Mouse (Mus musculus) spleen, adult 12 weeks (tissue): Measurements from ENCODE around the gene Tifab.

Source experiments
- DNase-seq: peaks from one replicate; pipeline ENCODE4 v3.0.0; 2022; ENCODE audit warnings: low spot score

Gene Tifab

DNA sequence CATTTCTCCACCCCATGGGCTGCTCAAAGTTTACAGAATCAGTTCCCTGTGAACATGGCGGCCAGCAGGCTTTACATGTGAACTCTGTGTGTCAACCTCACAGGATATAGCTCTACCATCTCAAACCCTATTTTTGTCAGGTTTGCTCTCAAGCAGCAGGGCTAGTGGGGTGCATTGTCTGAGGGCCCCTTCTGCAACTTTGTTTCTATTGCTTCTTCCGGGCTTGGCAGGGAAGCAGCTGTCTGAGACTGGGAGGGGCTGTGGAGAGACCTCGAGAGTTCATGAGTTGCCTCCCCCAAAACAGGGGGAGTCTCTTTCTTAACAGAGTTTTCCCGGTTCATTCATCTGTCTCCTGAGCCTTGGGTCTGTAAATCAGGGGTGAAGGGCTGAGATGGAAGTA is 2.8 kb downstream of the Tifab start:
- DNase-seq, result no peak

DNA sequence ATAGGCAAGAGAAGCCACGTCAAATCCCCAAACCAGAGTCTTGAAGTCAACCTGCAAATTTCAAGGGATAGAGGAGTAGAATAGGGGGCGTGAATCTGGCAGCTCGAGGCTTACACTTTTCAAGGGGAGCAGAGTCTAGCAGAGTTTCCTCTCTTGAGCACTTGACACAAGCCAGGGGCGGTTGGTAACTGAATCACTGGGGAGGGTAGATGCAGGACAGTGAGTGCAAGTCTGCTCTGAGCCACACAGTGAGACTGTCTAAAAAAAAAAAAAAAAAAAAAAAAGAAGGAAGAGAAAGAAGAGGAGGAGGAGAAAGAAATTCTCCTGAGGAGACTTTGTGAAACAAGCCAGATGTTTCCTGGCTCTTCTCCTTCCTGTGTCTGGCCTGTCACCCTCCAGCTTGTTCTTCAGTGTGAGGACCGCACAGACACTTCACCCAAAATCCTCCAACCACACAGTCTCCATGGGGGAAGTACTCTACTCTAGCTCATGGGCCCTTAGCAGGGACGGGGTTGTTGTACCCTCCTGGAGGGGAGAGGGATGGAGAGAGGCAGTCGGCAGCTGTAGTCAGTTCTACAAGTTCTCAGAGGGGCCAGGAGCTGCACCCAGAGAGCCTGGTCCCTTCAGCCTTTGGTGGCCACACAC is 5.7 kb downstream of the Tifab start:
- no peak for DNase-seq

DNA sequence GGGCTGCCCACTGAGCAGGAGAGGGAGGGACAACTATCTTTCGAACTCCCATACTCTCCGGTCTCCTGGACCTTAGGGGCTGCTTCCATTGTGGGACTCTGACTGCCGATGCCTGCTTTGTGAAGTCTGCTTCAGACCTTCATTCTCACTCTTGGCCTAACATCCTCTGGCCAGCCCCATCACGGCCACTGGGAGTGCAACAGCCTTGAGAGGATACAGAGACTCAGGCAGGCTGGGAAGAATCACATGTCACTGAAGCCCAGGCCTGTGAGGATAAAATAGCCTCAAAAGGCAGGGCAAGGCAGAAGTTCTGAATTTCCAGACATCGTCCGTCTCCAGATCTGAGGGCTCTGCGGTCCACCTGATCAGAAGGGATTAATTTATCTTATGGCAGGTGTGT is 6.6 kb downstream of the Tifab start:
- no peak for DNase-seq

DNA sequence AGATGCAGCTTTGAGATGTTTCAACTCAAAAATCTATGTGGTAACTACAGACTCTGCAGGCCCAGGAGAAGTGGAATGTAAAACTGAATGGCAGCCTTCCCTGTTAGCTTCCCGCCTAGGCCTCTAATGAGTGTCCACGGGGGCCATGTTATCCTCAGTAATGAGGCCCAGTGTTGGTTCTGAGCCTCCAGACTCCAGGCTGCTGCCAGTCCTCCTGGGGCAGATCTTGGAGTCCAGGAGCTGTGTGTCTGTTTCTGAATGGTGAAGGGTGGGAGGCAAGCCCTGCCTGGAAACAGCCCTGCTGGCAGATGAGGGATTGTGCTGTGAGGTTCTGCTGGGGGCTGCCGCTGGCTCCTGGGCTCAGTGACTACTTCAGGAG is 10.3 kb downstream of the Tifab start:
- DNase-seq, result no peak

DNA sequence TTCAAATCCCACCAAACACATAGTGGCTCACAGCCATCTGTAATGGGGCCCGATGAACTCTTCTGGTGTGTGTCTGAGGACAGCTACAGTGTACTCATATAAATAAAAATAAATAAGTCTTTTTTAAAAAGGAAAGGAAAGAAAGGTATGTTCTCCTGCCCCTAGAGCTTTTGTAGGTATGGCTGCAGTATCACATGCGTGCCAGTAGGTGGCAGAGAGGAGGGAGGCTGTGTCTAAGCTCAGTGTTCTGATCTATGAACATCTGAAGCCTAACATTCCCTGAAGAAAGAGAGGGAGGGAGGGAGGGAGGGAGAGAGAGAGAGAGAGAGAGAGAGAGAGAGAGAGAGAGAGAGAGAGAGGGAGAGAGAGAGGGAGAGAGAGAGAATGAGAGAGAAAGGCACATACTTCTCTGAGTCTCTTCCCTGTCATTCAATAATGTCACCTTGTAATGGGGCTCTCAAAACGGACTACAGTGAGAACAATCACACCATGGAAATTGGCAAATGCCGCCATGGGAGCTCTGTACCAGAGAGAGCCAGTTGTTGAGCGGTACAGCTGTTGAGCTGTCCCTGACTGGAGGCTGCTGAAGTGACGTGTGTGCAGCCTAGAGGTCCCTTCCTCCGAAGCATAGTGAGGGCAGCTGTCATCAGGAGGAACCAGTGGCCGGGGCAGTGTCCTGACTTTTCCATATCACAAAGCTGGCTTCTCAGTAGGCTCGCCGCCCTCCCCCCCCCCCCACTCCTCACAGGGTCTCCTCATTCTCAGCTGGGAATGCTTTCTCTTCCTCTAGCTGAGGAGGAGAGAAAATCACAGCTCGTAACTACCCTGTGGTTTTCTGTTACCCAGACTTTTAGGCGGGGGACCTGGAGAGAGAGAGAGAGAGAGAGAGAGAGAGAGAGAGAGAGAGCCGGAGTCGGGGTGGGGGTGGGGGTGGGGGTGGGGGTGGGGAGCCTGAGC is 11.0 kb downstream of the Tifab start:
- DNase-seq, result no peak

DNA sequence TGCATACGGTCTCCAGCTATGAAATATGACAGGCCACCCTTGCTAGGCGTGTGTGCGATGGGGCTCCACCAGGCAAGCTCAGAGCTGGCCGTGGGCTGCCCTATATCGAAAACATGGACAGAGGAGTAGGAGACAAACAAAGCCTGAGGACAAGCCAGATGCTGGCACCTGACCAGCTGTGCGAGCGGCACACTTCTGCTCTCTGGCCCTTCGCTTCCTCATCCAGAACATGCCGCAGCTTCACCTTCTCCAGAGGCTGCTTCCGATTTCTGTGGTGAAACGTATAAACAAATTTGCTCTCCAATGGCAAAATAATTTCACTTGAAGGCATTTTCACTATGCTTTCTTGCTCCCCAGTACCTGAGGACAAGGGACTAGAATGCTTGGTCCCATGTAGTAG is 13.1 kb downstream of the Tifab start:
- no peak for DNase-seq

DNA sequence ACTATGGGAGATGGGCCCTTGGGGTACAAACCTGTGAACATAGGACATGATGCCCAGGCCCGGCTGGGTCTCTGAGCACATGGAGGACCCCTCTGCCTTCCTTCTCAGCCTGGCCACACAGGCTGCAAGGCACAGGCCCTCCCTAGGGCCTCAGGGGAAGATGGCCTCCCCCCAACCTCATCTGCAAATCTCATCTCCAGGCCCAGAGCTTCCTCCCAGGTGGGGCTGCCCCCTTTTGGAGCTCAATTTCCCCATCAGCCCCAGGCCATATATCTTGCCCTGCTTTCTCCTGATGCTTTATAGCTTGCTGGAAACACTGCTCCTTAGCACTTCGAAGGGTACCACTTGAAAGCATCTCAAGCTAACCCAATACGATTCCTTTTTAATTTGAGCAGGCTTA is 14.3 kb downstream of the Tifab start:
- no peak for DNase-seq

DNA sequence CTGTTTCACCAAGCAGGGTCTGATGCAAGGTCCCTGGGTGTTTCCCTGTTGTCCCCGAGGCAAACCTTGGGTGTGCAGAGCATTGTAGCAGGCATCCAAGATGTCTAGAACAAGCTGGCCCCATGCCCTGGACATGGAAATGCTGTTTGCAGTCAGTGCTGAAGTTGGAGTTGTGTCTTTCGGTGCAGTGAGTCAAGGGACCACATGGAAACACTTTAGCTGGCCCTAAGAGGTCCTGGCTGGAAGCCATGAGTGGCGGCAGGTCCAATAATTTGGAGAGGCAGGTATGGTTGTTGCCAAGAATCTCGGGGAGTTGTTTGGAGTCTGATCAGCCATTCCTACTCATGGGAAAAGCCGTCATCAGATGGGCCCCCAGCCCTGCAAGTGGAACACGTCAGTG is 14.9 kb downstream of the Tifab start:
- no peak for DNase-seq

DNA sequence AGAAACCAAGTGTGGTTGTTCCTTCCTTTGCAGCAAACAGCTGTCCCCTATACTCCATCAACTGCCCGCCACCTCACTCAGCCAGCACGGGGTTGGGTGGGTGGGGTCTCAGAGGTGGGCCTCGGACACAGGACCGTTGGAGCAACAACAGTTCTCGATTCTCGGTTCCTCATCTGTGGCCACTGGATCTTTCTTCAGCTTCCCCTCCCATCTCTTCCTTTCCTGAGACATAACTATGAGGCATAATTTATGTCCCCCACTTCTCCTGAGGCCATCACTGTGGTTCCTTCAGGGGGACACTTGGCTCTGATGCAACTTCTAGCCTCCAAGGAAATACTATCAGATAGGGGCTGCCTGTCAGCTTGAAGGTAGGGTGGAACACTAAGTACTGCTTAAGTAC is 15.8 kb downstream of the Tifab start:
- no peak for DNase-seq

DNA sequence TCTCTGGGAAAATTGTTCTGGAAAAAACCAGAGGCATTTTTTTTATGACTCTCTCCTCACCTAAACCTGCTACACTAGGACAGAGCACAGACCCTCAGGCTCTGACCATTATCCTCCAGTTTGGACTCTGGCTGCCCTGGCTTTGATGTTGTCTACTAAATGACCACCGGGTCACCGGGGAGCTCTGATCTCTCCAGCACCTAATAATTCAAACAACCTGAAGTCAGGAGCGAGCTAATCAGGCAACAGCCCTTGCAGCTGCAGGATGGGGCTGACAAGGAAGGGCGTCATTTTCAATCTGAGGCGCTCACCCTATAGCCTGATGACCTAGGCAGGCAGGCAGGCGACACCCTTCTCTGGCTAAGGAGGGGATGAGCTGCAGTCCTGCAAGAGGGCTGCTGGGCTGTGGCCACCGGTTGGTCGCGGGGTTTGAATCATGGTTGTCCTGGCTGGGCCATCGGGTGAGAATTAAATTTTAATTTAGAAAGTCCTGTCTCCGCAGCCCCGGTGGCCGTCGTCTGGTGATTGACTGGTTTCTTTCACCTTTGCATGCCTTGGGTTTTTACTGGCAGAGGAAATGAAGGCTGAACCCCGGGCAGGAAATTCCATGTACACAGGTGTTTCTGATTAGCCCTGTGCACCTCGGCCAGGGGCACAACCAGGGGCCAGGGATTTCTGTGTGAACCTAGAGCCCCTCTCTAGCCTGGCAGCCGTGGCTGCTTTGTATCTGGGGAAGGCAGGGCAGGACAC is 18.9 kb downstream of the Tifab start:
- no peak for DNase-seq

DNA sequence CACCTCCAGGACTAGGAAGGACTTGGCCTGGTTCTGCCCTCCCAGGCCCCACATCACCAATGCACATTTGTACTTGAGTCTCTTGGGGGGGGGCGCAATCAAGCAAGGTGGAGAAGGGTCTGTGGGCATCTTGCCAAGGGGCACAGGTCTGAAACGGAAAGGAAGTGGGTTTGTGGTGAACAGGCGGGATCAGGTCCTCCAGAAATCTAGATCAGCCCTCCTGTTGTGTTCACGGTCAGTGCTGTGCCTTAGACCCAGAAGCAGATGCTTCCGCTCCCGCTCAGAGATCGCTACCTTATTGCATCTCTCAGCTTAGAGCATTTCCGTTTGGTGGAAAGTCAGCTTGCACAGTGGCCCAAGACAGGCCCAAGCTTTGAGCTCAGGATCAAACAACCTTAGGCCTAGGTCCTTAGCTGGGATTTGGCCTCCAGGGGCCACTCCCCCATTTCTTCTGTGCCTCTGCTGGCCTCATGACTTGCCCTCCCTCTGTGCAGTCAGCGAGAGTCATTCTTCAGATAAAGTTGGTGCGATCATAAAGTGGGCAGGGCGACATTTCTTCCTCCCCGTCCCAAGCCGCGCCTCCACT is 19.6 kb downstream of the Tifab start:
- DNase-seq, result no peak

DNA sequence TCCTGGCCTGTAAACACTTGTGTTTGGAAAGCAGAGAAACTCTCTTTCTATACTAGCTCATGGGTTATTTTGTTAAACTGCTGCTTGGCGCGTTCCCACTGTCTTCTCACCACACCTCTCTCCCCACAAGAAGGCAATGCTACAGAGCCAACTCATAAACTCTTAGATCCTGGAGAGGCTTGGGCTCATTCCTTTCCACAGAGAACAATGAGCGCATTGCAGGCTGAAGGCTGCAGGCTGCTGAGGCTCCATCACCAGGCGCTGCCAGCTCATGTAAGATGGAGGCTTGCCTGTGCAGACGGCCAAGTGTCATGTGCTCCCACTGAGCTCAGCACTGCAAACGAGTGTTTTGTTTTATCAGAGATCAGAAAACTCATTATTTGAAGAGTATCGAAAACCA is 23.0 kb downstream of the Tifab start:
- no peak for DNase-seq

DNA sequence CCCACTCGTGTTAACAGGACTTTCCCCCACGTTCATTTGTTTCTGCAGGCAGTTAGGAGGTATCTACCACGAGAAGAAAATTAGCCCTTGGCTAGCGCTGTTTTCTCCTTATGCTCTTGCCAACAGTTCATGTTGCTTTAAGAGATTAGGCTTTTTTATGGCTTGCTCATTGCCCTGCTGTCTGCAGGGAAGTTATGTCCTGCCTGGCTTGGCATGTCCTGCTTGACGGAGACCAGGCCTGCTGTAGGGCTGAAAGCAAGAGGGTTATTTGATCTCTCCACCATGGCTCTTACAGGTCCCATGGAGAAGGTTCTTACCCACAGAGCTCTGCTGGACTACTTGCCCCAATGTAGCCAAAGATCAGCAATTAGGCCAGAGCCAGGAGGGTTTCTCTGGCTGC is 23.6 kb downstream of the Tifab start:
- no peak for DNase-seq

DNA sequence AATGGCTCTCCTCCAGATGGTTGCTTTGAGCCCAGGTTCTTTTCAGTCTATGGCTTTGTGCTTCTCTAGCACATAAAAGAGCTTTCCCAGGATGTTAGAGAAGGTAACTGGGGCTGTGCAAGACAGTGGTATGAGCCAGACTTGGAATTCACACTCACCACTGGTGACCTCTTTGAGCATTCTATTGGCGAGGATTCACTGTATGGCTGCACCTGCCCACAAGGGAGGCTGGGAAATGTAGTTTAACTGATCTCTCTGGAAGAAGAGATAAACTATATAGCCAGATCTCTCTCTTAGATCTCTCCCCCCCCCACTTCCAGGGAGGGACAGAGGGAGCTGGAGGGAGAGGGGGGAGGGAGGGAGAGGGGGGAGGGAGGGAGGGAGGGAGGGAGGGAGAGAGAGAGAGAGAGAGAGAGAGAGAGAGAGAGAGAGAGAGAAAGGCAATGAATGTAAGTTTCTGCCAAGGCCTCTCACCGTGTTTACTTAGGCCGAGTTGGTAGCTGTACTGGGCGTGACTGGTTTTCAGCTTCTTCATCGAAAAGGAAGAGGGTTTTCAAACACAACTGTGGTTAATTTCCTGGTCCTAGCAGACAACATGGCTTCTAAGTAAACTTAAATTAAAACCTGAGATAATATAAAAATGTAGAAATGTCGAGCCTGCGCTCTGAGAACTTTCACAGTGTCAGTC is 25.8 kb downstream of the Tifab start:
- DNase-seq, result no peak

DNA sequence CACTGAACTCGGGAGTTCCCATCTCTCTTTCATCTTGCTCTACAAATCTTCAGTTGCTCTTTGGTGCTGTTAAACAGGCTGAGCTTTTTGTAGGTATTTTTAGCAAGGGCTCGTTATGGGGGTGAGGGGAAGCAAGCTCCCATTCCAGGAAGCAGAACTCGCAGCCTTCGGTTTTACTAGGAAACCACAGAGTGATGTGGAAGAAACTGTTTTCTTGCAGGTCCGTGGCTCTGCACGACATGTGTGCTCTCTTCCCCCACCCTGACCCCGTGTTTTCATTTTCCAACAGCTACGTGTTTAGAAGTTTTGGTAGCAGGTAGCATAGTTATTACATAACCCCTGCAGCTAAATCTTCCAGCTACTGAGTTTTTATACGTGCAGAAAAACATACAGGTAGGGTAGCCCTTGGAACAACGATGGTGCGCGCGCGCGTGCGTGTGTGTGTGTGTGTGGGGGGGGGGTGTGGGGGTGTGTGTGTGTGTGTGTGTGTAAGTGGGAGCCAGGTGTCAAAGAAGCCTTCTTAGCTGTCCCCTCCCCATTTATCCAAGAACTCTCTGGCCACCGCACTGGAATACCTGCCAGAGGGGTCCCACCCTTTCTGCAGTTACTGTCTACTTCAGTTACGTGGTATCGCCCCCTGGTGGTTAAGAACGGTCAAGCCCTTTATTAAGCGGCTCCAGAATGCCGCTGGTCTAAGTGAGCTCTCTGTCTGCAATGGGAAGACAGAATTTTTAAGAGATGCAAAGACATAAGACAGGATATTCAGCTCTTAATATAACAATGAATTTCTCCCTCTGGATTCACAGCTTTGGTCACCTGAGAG is 27.1 kb downstream of the Tifab start:
- DNase-seq, result peak; percentile 49

DNA sequence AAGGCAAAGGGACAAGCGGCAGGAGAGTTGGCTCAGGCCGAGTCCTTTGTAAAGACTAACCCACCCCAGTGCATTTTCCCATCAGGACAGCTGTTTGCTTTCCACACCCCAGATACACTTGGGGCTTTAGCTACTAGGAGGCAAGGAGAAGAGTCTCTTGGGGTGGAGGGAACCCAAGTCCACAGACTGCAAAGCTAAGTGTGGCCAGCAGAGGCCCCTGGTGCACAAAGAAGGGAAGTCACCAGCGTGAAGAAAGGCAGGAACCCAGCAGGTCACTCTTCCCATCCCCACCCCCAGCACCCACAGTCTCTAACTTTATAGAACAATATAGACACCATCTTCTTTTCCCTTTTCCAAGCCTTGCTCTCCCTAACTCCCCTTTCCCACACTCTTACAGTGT is 33.2 kb downstream of the Tifab start:
- no peak for DNase-seq

DNA sequence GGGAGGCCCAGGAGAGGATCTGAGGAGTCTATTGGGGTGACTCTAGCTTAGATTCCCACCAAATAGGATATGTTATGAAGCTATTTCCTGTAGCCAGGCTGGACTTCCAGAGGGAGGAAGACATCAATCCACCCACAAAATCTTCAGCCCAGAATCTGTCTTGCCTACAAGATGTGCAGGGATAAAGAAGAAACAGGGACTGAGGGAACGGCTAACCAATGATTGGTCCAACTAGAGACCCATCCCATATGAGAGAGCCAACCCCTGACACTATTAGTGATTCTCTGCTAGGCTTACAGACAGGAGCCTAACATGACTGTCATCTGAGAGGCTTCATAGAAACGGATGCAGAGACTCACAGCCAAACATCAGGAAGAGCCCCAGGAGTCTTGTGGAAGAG is 34.7 kb downstream of the Tifab start:
- DNase-seq, result no peak

DNA sequence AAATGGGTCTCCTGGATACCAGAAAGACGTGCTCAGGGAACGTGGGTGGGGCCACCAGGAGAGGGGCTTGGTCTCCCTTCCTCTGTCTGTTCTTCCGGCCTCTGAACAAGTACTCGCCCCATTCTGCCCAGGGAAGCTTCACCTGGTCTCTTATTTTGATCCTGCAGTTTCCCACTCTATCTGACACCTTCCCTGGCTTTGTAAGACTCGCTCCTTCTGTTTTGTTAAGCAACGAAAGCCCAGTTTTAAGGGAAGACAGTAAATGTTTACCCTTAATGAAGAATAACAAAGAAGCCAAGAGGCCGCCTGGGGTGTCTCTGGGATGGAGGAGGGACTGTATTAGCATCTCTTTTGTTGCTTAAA is 35.6 kb downstream of the Tifab start:
- no peak for DNase-seq

DNA sequence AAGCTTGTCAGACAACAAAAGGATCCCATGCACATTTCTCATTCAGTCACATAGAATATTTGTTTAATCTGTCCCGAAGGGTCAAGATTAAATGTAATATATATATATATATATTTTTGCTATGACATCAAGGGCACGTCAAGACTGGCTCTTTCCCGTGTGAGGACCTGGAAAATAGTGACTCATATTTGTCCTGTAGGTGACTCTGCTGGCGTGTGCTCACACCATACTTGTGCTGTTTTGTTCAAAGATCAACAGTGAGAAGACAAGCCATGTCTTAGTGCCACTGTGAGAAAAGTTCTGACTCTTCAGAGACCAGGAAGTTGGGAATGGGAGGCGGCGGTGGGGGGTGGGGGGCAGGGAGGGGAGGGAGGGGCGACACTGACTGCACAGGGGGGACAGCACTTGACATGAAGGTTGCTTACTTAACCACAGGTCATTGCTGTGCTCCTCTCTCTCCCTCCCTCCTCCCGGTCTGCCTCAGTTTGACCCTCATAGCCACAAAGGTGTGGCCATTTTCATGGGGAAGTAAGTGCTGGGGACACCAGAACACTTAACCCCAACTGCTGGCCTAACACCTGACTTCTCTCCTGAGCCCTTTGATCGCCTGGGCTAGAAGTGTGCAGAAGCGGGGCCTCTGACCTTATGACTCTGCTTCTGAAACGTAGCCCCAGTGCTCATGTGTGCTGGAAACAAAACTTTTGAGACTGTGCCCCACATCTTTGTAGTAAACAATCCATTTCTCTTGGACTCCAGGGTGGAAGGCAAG is 36.1 kb downstream of the Tifab start:
- no peak for DNase-seq

DNA sequence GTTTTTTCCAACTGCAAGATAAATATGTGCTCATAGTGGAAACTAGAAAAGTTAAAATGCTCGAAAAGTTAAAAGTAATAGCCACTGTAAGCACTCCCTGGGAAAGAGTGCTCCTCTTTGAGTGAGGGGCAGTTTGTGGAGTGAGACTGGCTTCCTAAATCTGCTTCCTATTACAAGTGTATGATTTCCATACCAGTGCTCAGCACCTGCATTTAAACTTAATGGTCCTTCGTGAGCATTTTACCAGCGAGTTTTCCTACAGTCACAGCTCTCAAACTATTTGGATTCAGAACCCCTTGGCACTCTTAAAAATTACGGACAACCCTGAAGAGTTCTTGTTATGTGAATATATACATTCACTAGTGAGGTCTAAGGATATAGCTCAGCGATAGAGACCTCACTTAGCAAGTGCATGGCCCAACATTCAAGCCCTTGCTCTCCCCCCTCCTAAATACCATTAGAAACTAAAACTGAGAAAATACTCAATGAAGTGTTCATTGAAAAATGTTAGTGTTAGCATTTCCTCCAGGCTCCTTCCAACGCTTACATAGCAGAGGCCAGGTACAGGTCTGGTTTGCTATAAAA is 39.4 kb downstream of the Tifab start:
- no peak for DNase-seq
